Mouse (Mus musculus): Measurements from ENCODE around the gene Slc25a51.
A peak's percentile ranks its signal among the peaks of the same experiment; 100 is the strongest.

The Slc25a51 gene

GRCm38 (mm10) chr4:45423406-45423805, 14.8 kb upstream of the Slc25a51 start:
- DNase-seq (ENCODE audit: low spot score in 2 of 2) = no peak

GRCm38 (mm10) chr4:45422640-45423039, 14.1 kb upstream of the Slc25a51 start:
- no peak for DNase-seq (ENCODE audit: low spot score in 2 of 2)

GRCm38 (mm10) chr4:45421519-45422260, 13.1 kb upstream of the Slc25a51 start:
- no peak for DNase-seq (ENCODE audit: low spot score in 2 of 2)

GRCm38 (mm10) chr4:45420733-45421132, 12.2 kb upstream of the Slc25a51 start:
- DNase-seq (ENCODE audit: low spot score in 2 of 2) = no peak

GRCm38 (mm10) chr4:45419051-45419450, 10.5 kb upstream of the Slc25a51 start:
- no peak for DNase-seq (ENCODE audit: low spot score in 2 of 2)

GRCm38 (mm10) chr4:45418229-45418950, 9.8 kb upstream of the Slc25a51 start:
- peak in 1 of 2 experiments; percentile 37 for DNase-seq (ENCODE audit: low spot score in 2 of 2)

- no peak for DNase-seq (ENCODE audit: low spot score in 2 of 2)
Measured at GRCm38 (mm10) chr4:45416314-45416713, 7.7 kb upstream of the Slc25a51 start.

GRCm38 (mm10) chr4:45413674-45414338, 5.2 kb upstream of the Slc25a51 start:
- DNase-seq (ENCODE audit: low spot score in 2 of 2) = no peak

- DNase-seq (ENCODE audit: low spot score in 2 of 2) = no peak
Measured at GRCm38 (mm10) chr4:45412433-45413192, 4.0 kb upstream of the Slc25a51 start.

GRCm38 (mm10) chr4:45411181-45411790, 2.7 kb upstream of the Slc25a51 start:
- DNase-seq (ENCODE audit: low spot score in 2 of 2) = no peak

- DNase-seq (ENCODE audit: low spot score in 2 of 2) = peak in 1 of 2 experiments; percentile 21
Measured at GRCm38 (mm10) chr4:45409270-45409669, 704 bp upstream of the Slc25a51 start.

- peak in 1 of 2 experiments; percentile 14 for DNase-seq (ENCODE audit: low spot score in 2 of 2)
Measured at GRCm38 (mm10) chr4:45407703-45408334, 747 bp downstream of the Slc25a51 start.

GRCm38 (mm10) chr4:45407001-45407702, 1.4 kb downstream of the Slc25a51 start:
- no peak for DNase-seq (ENCODE audit: low spot score in 2 of 2)

GRCm38 (mm10) chr4:45406397-45406796, 2.2 kb downstream of the Slc25a51 start:
- no peak for DNase-seq (ENCODE audit: low spot score in 2 of 2)

- DNase-seq (ENCODE audit: low spot score in 2 of 2) = no peak
Measured at GRCm38 (mm10) chr4:45405315-45405714, 3.3 kb downstream of the Slc25a51 start.

GRCm38 (mm10) chr4:45404086-45404485, 4.5 kb downstream of the Slc25a51 start:
- no peak for DNase-seq (ENCODE audit: low spot score in 2 of 2)

GRCm38 (mm10) chr4:45403499-45403878, 5.1 kb downstream of the Slc25a51 start:
- no peak for DNase-seq (ENCODE audit: low spot score in 2 of 2)

- DNase-seq (ENCODE audit: low spot score in 2 of 2) = no peak
Measured at GRCm38 (mm10) chr4:45402878-45403498, 5.6 kb downstream of the Slc25a51 start.

- DNase-seq (ENCODE audit: low spot score in 2 of 2) = no peak
Measured at GRCm38 (mm10) chr4:45402281-45402680, 6.3 kb downstream of the Slc25a51 start.

Measured in right cerebral cortex, postnatal 36 days (tissue).